Mouse (Mus musculus): ENCODE results near the gene Flt3. TPM values are rescaled to one million over a fixed set of nuclear protein-coding genes. Genes with fewer than 3 reads are reported as not detected.

The Flt3 gene
- not detected for total RNA-seq (2021)

GRCm38 (mm10) chr5:147399843-147400504 lies at the start of gene Flt3:
TSS of gene Flt3 (minus strand) at chr5:147400489.
- DNase-seq = peak; percentile 20

DNA sequence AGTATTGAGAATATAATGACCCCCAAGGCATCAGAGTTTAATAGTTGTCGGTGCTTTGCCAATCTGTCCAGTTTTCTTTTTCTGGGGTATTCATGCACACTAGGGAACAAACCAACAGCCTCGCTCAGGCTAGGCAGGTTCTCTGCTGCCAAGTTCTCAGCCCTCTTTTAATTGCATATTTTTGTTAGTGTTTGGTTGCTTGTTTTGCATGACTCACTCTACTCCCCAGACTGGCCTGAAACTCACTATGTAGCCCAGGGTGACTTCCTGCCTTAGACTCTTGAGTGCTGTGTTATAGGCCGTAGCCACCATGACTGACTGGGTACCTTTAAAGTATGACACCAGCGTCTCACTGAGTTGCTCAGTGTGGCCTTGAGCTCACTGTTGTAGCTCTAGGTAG lies 48.6 kb upstream of the Flt3 start:
- no peak for DNase-seq

DNA sequence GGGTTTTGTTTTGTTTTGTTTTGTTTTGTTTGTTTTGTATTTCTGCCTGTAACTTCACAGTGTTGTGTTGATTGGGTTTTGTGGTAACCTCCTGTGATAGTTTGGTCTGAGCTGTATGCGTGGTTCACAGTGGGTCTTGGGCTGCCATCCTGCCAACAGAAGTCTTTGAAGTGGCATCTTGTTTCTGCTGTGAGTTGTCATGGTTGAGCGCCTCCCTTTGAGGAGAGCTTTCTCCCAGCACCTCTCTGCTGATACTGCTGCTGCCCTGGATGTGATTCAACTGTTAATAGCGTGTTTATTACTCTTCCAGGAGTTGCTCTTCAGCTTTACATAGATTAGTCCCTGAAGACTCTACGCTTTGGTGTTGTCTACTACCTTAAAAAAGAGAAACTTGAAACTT lies 48.2 kb upstream of the Flt3 start:
- no peak for DNase-seq

GRCm38 (mm10) chr5:147445252-147445651 lies 45.0 kb upstream of the Flt3 start:
- DNase-seq = no peak

GRCm38 (mm10) chr5:147444757-147445156 lies 44.5 kb upstream of the Flt3 start:
- DNase-seq = no peak

- no peak for DNase-seq
Measured at GRCm38 (mm10) chr5:147444298-147444697, 44.0 kb upstream of the Flt3 start.

GRCm38 (mm10) chr5:147442741-147443140 lies 42.5 kb upstream of the Flt3 start:
- DNase-seq = no peak

GRCm38 (mm10) chr5:147441979-147442378 lies 41.7 kb upstream of the Flt3 start:
- no peak for DNase-seq

DNA sequence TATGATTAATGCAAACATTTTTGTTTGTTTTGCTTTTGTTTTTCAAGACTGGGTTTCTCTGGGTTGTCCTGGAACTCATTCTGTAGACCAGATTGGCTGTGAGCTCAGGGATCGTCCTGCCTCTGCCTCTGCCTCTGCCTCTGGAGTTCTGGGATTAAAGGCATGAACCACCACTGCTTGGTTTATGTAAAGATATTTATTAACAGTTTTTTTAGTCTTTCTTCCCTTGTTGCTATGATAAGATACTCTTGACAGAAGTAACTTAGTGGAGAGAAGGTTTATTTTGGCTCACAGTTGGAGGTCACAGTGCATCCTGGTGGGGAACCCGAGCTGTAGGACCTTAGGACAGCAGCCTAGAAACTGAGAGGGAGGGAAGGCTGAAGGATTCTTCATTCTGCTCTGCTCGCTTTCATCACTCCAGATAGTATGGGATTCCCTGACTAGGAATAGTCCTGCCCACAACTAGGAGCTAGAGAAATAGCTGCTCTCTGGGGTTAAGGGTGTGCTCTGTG lies 40.8 kb upstream of the Flt3 start:
- DNase-seq = no peak

- DNase-seq = no peak
Measured at GRCm38 (mm10) chr5:147436491-147436890, 36.2 kb upstream of the Flt3 start.

DNA sequence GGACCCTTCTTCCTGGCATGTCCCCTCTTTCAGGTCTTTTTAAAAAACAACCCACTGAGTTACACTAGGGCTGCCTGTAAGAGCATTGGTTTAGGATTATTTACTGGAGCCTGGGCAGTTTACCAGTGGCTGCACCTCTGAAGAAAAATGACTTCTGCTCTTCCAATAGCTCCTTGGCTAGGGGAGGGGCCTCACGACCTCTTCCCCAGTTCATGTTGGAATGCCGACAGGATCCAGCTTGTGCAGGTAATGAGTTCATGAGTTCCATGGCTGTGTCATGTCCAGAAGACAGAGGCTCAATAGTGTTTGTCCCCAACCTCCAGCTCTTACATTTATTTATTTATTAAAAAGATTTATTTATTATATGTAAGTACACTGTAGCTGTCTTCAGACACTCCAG lies 35.5 kb upstream of the Flt3 start:
- no peak for DNase-seq

GRCm38 (mm10) chr5:147435224-147435623 lies 34.9 kb upstream of the Flt3 start:
- peak; percentile 57 for DNase-seq

GRCm38 (mm10) chr5:147432927-147433326 lies 32.6 kb upstream of the Flt3 start:
- no peak for DNase-seq

- peak; percentile 71 for DNase-seq
Measured at GRCm38 (mm10) chr5:147430936-147431839, 30.9 kb upstream of the Flt3 start.

GRCm38 (mm10) chr5:147430361-147430935 lies 30.2 kb upstream of the Flt3 start:
- peak; percentile 64 for DNase-seq

- peak; percentile 96 for DNase-seq
Measured at GRCm38 (mm10) chr5:147429535-147430305, 29.4 kb upstream of the Flt3 start, which contains the start of gene Pan3. TSS of gene Pan3 (plus strand) at chr5:147430161.

- no peak for DNase-seq
Measured at GRCm38 (mm10) chr5:147426048-147426805, 25.9 kb upstream of the Flt3 start.

DNA sequence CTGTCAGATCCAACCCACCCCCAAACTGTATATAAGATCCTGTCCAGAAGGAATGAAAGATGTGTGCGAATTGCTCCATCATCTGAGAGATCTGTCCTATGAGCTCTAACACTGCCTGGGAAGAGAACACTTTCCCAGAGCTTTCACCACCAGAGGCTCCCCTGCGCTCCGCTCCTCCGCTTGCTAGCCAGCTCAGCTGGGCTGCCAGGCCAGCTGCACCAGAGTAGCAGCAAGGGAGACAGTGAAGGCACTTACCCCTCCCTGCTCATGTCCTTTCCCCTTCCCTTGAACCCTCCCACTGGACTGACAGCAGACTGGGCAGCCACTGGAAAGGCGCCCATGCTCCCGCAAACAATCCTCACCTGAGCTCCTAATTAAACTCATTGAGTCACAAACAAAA lies 23.3 kb upstream of the Flt3 start:
- DNase-seq = no peak

DNA sequence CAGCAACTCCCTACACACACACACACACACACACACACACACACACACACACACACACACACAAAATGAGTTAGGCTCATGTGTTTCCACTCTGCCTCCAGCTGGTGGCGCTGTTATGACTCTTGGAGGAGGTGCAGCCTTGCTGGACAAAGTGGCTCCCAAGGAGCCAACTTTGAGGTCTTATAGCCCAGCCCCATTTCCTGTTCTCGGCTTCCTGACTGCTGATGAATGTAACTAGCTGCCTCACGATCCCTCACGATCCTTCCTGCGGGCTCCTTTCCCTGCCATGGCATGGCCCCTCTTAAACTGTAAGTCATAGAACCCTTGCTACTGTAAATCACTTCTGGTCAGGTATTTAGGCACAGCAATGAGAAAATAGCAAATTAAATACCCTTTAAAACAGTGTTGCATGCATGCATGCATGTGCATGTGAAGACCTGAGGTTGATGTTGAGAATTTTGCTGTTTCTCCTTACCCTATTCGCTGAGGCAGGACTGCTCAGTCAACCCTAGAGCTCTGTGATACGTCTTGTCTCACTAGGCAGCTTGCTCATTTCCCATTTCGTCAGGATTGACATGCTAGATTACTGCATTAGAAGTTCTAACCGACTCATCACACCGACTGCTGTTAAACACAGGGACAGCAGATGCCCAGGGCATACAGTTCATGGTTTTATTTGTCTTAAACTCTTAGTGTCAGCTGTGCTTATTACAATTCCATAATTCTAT lies 18.3 kb upstream of the Flt3 start:
- DNase-seq = peak; percentile 69

DNA sequence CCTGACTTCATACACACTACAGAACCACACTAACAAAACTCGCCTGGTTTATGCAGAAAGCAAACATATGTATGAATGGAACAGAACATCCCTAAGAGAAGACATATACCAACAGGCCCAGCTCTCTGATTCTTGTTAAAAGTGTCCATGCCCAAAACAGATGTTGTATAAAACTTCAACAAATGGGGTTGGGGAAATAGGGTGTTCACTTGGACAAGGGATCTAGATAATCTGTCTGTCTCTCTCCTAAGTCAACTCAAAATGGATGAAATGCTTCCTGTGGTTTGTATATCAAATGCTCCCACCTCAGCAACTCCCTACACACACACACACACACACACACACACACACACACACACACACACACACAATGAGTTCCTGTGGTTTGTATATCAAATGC lies 17.7 kb upstream of the Flt3 start:
- DNase-seq = no peak

DNA sequence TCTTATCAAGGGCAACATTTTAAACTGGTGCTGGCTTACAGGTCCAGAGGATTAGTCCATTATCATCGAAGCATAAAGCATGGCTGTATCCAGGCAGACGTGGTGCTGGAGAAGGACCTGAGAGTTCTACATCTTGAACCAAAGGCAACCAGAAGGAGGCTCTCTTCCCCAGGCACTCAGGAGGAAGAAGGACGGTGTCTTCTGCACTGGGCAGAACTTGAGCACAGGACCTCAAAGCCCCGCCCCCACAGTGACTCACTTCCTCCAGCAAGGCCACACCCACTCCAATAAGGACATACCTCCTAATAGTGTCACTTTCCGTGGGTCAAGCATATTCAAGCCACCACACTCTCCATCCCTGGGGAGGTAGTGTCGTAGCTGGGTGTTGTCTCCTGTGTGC lies 10.3 kb upstream of the Flt3 start:
- no peak for DNase-seq
